Mouse (Mus musculus): ENCODE results near the gene Krt90.

GRCm38 (mm10) chr15:101575506-101575905, 12.8 kb upstream of the Krt90 start:
- TF ChIP-seq CTCF (IDR thresholded peaks at IDR 0.05; ENCODE audit: extremely low read depth, insufficient read depth, insufficient read length, insufficient replicate concordance): no peak
- TF ChIP-seq POLR2A (IDR thresholded peaks at IDR 0.05; ENCODE audit: low read depth, low read length): no peak
